Mouse (Mus musculus): Measurements from ENCODE around the gene Sec23ip.

- no peak for TF ChIP-seq MAX (IDR thresholded peaks at IDR 0.05)
- no peak for TF ChIP-seq CTCF (IDR thresholded peaks at IDR 0.05; ENCODE audit: control insufficient read depth, insufficient read depth, insufficient read length)
- TF ChIP-seq MYOG (IDR thresholded peaks at IDR 0.05; ENCODE audit: control insufficient read depth, extremely low read depth, insufficient read length): no peak
- no peak for TF ChIP-seq CEBPB (IDR thresholded peaks at IDR 0.05; ENCODE audit: low read depth)
- TF ChIP-seq USF1 (IDR thresholded peaks at IDR 0.05; ENCODE audit: low read depth): no peak
Observed at GRCm38 (mm10) chr7:128777201-128777600, 32.5 kb downstream of the Sec23ip start.

Measured in C2C12 (cell line).